Mouse (Mus musculus): ENCODE measurements around the gene Fxyd3.

- TF ChIP-seq POLR2A (IDR thresholded peaks at IDR 0.05; ENCODE audit: insufficient read length, low read depth) (no peak), USF1 (IDR thresholded peaks at IDR 0.05; ENCODE audit: low read depth) (no peak), CEBPB (IDR thresholded peaks at IDR 0.05; ENCODE audit: insufficient read depth, poor library complexity, severe bottlenecking) (no peak), TCF3 (IDR thresholded peaks at IDR 0.05; ENCODE audit: insufficient read length, low read depth) (no peak), TCF12 (IDR thresholded peaks at IDR 0.05; ENCODE audit: insufficient read depth, poor library complexity, severe bottlenecking) (no peak)
Measured at GRCm38 (mm10) chr7:31041023-31041407, 35.5 kb downstream of the Fxyd3 start.
